Mouse (Mus musculus) kidney, embryonic 16.5 days (tissue): ENCODE measurements around the gene Kalrn. TPM values are rescaled to one million over a fixed set of nuclear protein-coding genes. Genes with fewer than 3 reads are reported as not detected.
A peak's percentile ranks its signal among the peaks of the same experiment; 100 is the strongest.

ENCODE experiments used
- ATAC-seq: fragments of 200-750 bp; cut with Nextera tagmentation; 2 replicates; pipeline ENCODE4 v1.8.0; 2017; ENCODE audit warnings: moderate TSS enrichment; ENCODE audit not compliant: low FRiP score, low TSS enrichment
- H3K27ac ChIP-seq: fragments of 300-500 bp; sonication (generic); 2 replicates; pipeline ENCODE4 v1.5.1; 2014; ENCODE audit warnings: low read length
- H3K27me3 ChIP-seq: fragments of 300-500 bp; sonication (generic); 2 replicates; pipeline ENCODE4 v1.6.1; 2014; ENCODE audit warnings: low read length, control low read depth, mixed read lengths; ENCODE audit not compliant: insufficient read depth
- H3K36me3 ChIP-seq: fragments of 300-500 bp; sonication (generic); 2 replicates; pipeline ENCODE4 v1.6.1; 2014; ENCODE audit warnings: low read length, control low read depth, mixed read lengths; ENCODE audit not compliant: insufficient read depth
- H3K4me1 ChIP-seq: fragments of 300-500 bp; sonication (generic); 2 replicates; pipeline ENCODE4 v1.6.1; 2014; ENCODE audit warnings: low read length, control low read depth, mixed read lengths; ENCODE audit not compliant: insufficient read depth
- H3K4me2 ChIP-seq: fragments of 300-500 bp; sonication (generic); replicated peaks from 2 replicates; pipeline ENCODE4 v1.6.1; 2014; ENCODE audit warnings: low read depth, low read length
- H3K4me3 ChIP-seq: fragments of 300-500 bp; sonication (generic); 2 replicates; pipeline ENCODE4 v1.5.1; 2014; ENCODE audit warnings: mild to moderate bottlenecking, low read length
- H3K9ac ChIP-seq: fragments of 300-500 bp; sonication (generic); replicated peaks from 2 replicates; pipeline ENCODE4 v1.6.1; 2014; ENCODE audit warnings: low read length
- H3K9me3 ChIP-seq: fragments of 300-500 bp; sonication (generic); 2 replicates; pipeline ENCODE4 v1.6.1; 2016; ENCODE audit warnings: low read length, control low read depth
- WGBS: fragments of 180-500 bp; shearing (Covaris S2); extraction: QIAGEN DNeasy Blood & Tissue Kit; methylation state at CpG from one replicate; pipeline ENCODE4 v1.1.7; 2014; 5-methylcytosine and 5-hydroxymethylcytosine counted together
- polyA plus RNA-seq: library from polyadenylated mRNA; unstranded; fragments of >200 nt; fragmentation: Nextera tagmentation; extraction: Ambion mirVana; gene quantifications from 2 replicates; pipeline ENCODE4 v1.2.1, GENCODE M21; 2015

Kalrn gene
- polyA plus RNA-seq, 1 experiment from 2014 or later = 15.2 TPM

DNA sequence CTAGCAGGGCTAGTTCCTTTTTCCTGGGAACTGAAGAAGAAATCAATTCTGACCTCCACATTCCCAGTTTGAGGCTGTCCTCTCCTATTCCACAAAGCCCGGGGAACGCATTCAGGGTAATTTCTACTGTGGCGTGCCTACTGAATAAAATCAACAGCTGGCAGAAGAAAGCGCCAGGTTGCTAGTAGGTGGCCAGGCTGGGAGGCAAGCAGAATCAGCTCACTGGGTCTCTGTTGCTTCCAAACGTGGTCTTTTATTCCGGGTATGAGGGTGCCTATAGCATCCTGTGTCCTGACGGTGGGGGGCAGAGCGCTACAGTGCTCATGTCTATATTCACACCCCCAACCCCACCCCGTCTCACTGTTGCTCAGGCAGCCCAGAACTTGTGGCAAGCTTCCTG lies 460.2 kb downstream of the Kalrn start:
- WGBS = 91% methylated on average over 9 of the region's 9 CpGs
- no peak overlapping the region for H3K27ac ChIP-seq

DNA sequence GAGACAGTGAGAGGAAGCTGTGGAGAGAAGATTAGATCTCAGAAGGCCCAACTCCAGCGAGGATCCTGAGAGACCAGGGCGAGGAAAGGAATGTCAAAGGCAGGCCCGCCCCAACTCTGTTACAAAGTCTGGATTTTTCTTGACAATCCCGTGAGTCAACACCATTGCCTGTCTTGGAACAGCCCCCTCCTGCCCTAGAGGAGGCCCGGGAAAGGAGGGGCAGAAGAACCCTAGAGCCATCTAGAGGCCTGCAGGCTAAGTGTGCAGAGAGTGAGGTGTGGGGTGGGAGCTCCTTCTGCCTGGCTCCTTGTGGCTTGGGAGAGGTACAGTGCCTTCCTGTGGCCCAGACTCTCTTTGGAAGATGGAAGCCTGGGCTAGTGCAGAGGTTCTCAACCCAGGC lies 460.8 kb downstream of the Kalrn start:
- Histone ChIP-seq H3K27me3 (no peaks in the 10 kb centered on the region), H3K9me3 (no peaks in the 10 kb centered on the region), H3K4me1 (no peaks in the 10 kb centered on the region), H3K36me3 (no peaks in the 10 kb centered on the region), H3K9ac (no peak overlapping the region), H3K4me3 (no peak overlapping the region), H3K4me2 (no peak overlapping the region), H3K27ac (no peak overlapping the region)
- ATAC-seq = peak; percentile 43
- WGBS = 26% methylated on average over 5 of the region's 5 CpGs

More for the DNA sequence above, 460.2 kb downstream of the Kalrn start:
- H3K36me3 ChIP-seq = no peaks in the 10 kb centered on the region
- H3K27me3 ChIP-seq = no peaks in the 10 kb centered on the region
- H3K4me3 ChIP-seq = no peak overlapping the region
- H3K4me1 ChIP-seq = no peaks in the 10 kb centered on the region
- 0 out of 2 replicates have a peak, but pooled peaks have one; percentile 32 for ATAC-seq
- no peak overlapping the region for H3K4me2 ChIP-seq
- H3K9me3 ChIP-seq = no peaks in the 10 kb centered on the region
- H3K9ac ChIP-seq = no peak overlapping the region

DNA sequence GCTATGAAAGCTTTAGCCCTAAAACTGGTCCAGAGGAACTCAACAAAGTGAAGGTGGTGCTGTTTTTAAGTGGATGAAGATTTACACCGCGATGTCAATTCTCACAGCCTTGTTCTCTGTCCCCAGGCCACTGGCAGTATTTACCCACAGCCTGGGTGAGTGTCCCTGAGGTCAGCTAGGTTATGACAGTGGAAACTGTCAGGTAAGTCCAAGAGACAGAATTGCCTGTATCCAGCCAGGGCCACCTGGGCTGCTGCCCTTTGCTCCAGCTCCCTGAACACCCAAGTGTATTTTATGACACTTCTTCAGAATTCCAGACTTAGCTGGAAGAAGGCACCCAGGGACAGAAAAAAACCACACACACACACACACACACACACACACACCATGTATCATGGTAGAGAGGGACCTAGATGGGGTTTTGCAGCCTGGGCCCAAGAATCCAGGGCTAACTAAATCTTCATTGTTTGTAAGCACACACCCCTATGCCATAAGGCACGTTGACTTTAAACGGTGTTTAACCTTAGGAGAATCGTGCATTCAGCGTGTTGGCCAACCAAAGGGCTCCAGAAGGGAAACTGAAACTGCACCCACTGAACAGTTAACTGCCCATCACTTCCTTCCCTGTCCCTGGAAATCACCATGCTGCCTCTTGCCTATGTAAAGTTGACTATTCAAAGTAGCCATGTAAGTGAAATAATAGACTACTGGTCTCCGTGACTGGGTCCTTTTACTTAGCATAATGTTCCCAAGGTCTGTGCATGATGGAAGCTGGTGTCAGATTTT lies 462.3 kb downstream of the Kalrn start:
- Histone ChIP-seq H3K9me3 (no peaks in the 10 kb centered on the region), H3K27ac (no peak overlapping the region), H3K9ac (no peak overlapping the region), H3K27me3 (no peaks in the 10 kb centered on the region), H3K4me1 (no peaks in the 10 kb centered on the region), H3K4me3 (no peak overlapping the region), H3K36me3 (no peaks in the 10 kb centered on the region), H3K4me2 (no peak overlapping the region)
- WGBS = 68% methylated on average over 7 of the region's 7 CpGs
- no peak for ATAC-seq

DNA sequence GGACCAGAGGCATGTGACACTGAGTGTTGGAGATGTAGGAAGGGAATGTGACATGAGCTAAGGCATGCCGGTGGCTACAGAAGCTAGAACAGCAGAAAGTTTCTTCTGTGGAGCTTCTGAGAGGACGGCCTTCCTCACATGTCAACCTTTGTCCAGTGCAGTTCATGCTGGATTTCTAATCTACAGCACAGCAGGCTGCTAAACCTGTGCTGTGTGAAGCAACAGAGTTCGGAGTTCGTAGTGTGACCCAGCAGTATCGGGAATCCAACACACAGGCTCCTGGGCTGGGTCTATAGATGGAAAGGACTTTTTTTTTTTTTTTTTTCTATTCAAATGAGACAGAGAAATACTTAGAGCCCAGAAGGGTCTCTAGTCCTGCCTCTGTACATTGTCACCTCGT lies 468.9 kb downstream of the Kalrn start:
- Histone ChIP-seq H3K36me3 (no peaks in the 10 kb centered on the region), H3K27me3 (no peaks in the 10 kb centered on the region), H3K27ac (no peak overlapping the region), H3K4me2 (no peak overlapping the region), H3K9ac (no peak overlapping the region), H3K4me1 (no peaks in the 10 kb centered on the region), H3K4me3 (no peak overlapping the region), H3K9me3 (no peaks in the 10 kb centered on the region)
- no peak for ATAC-seq
- WGBS = 89% methylated on average over 6 of the region's 6 CpGs

DNA sequence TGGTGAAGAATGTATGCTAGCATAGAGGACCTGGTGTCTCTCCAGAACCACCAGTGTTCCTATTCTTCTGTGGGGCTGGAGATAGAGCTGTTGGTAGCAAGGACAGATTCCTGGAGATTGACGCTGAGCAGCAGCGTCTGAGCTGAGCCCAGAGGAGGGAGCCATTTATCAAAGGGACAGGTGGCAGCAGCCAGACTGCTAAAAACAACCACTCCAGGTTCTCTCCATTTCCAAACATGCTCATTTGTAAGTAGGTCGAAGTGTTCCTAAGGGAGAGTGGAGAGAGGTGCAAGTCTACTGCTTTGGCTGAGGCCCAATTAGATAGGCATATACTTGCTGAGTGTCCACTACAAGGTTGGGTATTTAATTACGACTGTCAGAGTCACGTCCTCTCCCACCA lies 470.6 kb downstream of the Kalrn start:
- H3K4me1 ChIP-seq = no peaks in the 10 kb centered on the region
- no peak overlapping the region for H3K9ac ChIP-seq
- no peak overlapping the region for H3K27ac ChIP-seq
- no peaks in the 10 kb centered on the region for H3K27me3 ChIP-seq
- 42% methylated on average over 5 of the region's 5 CpGs for WGBS
- no peak overlapping the region for H3K4me2 ChIP-seq
- H3K36me3 ChIP-seq = no peaks in the 10 kb centered on the region
- no peak overlapping the region for H3K4me3 ChIP-seq
- H3K9me3 ChIP-seq = no peaks in the 10 kb centered on the region
- no peak for ATAC-seq

DNA sequence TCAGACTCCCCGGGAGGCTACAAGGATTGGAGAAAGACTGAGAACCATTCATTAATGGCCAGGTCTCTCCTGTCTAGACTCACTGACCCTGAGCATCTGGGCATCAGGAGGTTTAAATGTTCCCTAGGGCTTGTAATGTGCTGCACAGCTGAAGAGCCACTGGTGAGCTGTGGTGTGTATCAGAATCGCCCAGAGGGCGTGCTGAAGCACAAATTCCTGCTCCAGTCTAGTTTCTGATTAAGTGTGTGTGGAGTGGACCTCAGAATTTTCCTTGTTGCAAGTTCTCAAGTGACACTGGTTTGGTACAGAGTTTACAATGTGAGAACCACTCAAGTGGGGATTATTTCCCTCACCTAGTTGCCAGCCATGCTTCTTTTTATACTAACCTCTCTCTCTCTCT lies 473.5 kb downstream of the Kalrn start:
- Histone ChIP-seq H3K4me3 (no peak overlapping the region), H3K9me3 (no peaks in the 10 kb centered on the region), H3K27ac (peak overlapping the region; percentile 52; the same call in 1 of the 2 replicates), H3K27me3 (no peaks in the 10 kb centered on the region), H3K4me1 (peaks cover 6% of the 10 kb centered on the region), H3K36me3 (no peaks in the 10 kb centered on the region), H3K4me2 (no peak overlapping the region), H3K9ac (no peak overlapping the region)
- WGBS = 51% methylated on average over 3 of the region's 3 CpGs
- peak; percentile 52 for ATAC-seq

DNA sequence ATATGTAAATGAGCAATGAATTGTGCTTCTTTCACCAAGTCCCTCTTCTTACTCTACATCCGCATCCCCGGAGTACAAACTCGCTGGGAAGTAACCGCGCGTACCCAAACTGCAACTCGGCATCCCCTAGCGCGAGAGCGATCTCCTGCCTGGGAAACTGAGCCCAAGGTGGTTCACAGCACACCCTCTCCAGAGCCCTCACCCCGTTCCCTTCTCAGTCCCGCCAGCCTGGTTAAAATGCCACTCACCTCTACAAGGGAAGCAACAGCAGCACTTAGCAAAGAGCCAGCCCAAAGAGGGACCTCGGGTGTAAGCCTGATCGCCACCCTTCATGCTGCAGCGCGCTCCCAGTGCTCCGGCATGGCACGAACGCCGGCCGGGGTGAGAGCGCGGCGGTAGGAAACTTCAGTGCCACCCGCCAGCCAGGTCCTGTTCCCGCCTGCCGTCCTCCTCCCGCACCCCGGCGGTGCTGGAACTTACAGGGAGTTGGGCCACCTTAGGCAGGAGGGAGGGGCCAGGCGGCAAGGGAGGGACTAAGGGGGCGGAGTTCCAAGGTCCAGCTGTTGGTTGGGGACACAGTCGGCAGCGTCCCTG lies 477.7 kb downstream of the Kalrn start:
- H3K36me3 ChIP-seq = no peaks in the 10 kb centered on the region
- peak overlapping the region; percentile 70 for H3K4me3 ChIP-seq
- no peaks in the 10 kb centered on the region for H3K9me3 ChIP-seq
- no peaks in the 10 kb centered on the region for H3K27me3 ChIP-seq
- peak overlapping the region; percentile 75 for H3K9ac ChIP-seq
- WGBS = under 1% methylated on average over 34 of the region's 34 CpGs
- peaks cover 15% of the 10 kb centered on the region for H3K4me1 ChIP-seq
- peak; percentile 85 for ATAC-seq
- peak overlapping the region; percentile 77 for H3K27ac ChIP-seq
- H3K4me2 ChIP-seq = peak overlapping the region; percentile 92

DNA sequence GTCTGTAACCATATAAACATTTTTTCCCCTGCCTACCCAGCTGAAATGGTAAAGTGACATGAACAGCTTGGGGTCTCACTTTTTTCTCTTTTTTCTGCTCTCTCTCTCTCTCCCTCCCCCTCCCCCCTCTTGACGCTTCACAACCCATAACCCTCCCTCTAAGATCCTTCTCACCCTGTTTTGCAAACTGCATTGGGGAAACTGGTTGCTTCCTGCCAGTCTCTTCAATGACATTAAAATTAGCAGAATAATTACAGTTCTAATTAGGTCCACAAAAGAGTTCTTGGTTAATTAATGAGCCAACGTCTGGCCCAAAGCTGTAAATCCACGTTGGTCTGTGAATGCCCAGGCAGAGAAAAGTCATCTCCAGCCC lies 478.3 kb downstream of the Kalrn start:
- Histone ChIP-seq H3K27ac (0 out of 2 replicates have a peak overlapping the region, but pooled peaks have one; percentile 44), H3K9ac (peak overlapping the region; percentile 75), H3K4me3 (peak overlapping the region; percentile 70), H3K9me3 (no peaks in the 10 kb centered on the region), H3K4me2 (peak overlapping the region; percentile 92), H3K36me3 (no peaks in the 10 kb centered on the region), H3K27me3 (no peaks in the 10 kb centered on the region), H3K4me1 (peaks cover 15% of the 10 kb centered on the region)
- no peak for ATAC-seq
- WGBS = 0% methylated on average over 3 of the region's 3 CpGs

DNA sequence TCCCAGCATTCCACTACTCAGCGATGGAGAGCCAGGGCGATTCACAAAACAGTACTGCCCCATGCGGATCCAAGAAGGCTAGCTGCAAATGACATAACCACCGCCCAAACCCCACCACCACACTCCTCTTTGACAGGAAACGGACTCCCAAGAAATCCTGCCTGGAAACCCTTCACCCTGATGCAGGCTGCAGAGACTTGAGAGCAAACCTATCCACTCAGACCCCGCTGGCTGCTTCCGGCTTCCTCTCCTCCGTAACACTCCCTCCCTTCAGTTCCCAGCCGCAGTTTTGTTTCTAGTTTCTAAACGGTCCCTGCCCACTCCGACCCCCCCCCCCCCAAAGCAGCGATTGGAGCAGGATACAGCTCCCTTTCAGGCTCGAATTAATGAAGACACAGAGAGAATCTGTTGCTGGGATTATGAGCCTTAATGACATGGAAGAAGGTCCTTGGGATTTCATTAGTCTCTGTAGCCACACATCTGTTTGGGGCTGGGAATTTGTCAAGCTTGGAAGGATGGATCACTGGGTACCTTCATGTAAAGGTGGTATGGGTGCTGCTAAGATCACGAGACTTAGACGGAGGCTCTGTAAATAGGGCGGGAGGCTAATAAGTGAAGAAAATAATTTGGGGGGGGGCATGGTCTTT lies 478.8 kb downstream of the Kalrn start:
- H3K4me3 ChIP-seq = peak overlapping the region; percentile 70
- under 1% methylated on average over 16 of the region's 16 CpGs for WGBS
- peak overlapping the region; percentile 75 for H3K9ac ChIP-seq
- H3K9me3 ChIP-seq = no peaks in the 10 kb centered on the region
- H3K4me2 ChIP-seq = peak overlapping the region; percentile 92
- ATAC-seq = peak; percentile 82
- peaks cover 15% of the 10 kb centered on the region for H3K4me1 ChIP-seq
- no peaks in the 10 kb centered on the region for H3K36me3 ChIP-seq
- no peaks in the 10 kb centered on the region for H3K27me3 ChIP-seq
- H3K27ac ChIP-seq = peak overlapping the region; percentile 44
